Mouse (Mus musculus): ENCODE results near the gene Cdca5. TPM values are rescaled to one million over a fixed set of nuclear protein-coding genes. Genes with fewer than 3 reads are reported as not detected.

Gene Cdca5
- total RNA-seq, 1 experiment from 2014 or later, result 0.76 TPM

DNA sequence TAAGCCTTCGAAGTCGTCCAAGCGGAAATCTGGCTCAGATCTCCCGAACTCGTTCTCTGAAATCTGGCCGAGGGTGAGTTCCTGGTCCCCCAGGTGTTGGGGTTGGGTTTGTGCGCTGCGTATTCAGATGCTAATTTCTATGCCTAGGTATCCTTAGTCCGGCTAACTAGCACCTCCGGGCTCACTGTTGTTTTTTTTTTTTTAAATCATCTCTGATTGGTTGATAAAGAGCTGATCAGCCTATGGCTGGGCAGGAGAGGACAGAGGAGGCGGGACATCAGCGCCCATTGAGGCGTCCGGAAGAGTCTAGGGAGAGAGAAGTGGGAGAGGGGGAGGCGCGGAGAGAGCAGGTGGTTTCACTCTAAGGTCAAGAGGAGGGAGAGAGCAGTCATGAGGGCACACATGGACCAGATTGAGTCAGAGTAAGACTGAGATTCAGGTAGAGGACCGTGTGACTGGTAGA, 665 bp downstream of the Cdca5 start:
- ATAC-seq (replicated peaks; ENCODE audit: insufficient number of reproducible peaks, low FRiP score, low TSS enrichment, poor library complexity, severe bottlenecking), result peak; percentile 72

GRCm38 (mm10) chr19:6088841-6089240, 4.1 kb downstream of the Cdca5 start:
- ATAC-seq (replicated peaks; ENCODE audit: insufficient number of reproducible peaks, low FRiP score, low TSS enrichment, poor library complexity, severe bottlenecking), result no peak

DNA sequence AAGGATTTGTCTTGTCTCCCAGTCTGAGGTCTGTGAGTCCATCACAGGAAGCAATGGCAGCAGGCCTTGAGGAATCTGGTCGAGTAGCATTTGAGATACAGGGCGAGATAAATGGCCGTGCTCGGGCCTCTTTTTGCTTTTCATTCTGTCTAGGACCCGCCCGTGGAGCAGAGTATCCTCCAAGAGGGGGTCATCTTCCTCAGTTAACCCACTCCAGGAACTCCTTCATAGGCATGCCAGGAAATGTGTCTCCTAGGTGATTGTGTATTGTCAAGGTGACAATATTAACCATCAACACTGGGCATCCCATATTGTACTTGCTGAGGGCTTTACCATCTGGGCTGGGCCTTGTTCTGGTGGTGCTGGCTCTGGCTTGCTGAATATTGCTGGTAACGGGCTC, 9.3 kb downstream of the Cdca5 start, which contains the start of gene AC131692.1:
Gene AC131692.1 (plus strand): TSS at position 301 of the 400 bp plus-strand sequence.
- no peak for ATAC-seq (replicated peaks; ENCODE audit: insufficient number of reproducible peaks, low FRiP score, low TSS enrichment, poor library complexity, severe bottlenecking)

- ATAC-seq (replicated peaks; ENCODE audit: insufficient number of reproducible peaks, low FRiP score, low TSS enrichment, poor library complexity, severe bottlenecking), result no peak
Observed at GRCm38 (mm10) chr19:6097847-6098246, 13.1 kb downstream of the Cdca5 start.

DNA sequence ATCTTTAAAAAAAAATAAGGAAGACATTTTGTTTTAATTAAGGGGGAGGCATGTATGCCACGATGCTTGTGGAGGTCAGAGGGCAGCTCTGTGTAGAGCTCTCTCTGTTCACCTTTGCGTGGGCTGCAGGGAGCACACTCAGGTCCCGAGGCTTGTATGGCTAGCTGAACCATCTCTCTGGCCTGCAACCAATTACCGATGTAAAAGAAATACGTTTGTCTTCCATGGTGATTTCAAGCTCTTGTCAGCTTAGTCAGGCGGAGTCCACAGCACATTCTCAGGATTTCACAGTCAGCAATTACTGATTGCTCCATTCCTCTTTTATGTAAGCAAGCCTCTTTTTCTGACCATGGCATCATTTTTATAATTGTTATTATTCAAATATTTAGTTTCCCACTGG, 16.4 kb downstream of the Cdca5 start:
- no peak for ATAC-seq (replicated peaks; ENCODE audit: insufficient number of reproducible peaks, low FRiP score, low TSS enrichment, poor library complexity, severe bottlenecking)

DNA sequence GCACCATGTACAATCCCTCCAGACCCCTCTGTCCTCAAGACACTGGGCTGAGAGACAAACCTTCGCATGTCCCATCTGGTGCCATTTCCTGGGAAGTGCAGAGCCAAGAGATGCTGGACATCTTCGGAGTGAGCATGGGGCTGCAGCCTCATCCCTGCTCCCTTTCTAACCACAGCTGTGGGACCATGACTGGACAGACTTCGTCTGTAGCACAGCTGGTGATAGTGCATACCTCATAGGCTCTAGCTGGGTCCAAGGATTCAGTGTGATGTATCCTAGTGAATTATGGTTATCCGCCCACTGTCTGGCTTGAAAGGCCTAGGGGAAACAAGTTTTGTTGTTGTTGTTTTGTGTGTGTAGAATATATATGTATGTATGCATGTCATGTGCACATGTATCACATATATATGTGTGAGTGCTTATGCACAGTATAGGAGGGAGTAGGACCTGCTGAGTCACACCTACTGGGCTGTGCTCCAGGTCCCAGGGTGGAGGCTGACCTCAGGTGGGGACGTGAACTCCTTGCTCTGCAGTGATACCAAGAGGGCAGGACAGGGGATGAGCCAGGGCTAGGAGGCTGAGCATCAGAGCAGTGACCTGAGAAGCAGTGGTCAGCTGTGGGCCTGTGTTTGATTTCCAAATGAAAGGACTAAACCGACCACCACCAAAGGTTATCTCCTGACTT, 17.5 kb downstream of the Cdca5 start:
- no peak for ATAC-seq (replicated peaks; ENCODE audit: insufficient number of reproducible peaks, low FRiP score, low TSS enrichment, poor library complexity, severe bottlenecking)

DNA sequence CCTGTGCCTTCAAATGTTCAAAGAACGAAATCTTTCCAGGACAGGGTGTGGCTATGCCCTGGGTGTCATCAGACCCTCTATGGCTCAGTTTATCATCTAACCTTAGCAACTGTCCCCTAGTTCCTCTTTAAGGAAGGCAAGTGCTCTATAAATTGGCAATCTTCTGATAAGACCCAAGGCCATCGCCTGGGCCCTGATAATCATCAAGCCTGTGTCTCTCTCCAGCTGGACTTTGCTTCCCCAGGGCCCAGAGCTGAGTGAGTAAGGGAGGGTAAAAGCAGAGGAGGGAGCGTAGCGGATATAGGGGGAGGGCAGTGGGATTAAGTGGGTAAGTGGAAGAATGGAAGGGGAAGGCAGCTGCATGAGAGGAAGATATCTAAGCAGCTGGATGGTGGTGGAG, 19.7 kb downstream of the Cdca5 start:
- no peak for ATAC-seq (replicated peaks; ENCODE audit: insufficient number of reproducible peaks, low FRiP score, low TSS enrichment, poor library complexity, severe bottlenecking)

DNA sequence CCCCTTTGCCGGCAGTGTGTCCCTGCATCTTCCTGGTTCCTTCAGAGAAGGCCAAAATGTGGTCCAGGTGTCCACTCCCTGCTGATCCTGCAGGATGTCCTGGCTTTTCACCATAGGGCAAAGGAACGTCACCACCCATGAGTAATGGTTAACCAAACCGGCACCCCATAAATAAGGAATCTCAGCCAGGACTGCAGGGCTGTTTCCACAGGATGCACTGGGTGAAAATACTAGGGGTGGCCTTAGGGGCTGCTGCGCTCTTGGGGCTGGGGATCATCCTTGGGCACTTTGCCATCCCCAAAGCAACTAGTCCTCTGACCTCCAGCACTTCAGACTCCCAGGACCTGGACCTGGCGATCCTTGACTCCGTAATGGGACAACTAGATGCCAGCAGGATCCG, 20.8 kb downstream of the Cdca5 start, which contains the start of gene Naaladl1:
Gene Naaladl1 (plus strand): TSS at position 197 of the 400 bp plus-strand sequence.
- no peak for ATAC-seq (replicated peaks; ENCODE audit: insufficient number of reproducible peaks, low FRiP score, low TSS enrichment, poor library complexity, severe bottlenecking)

GRCm38 (mm10) chr19:6113116-6113515, 28.3 kb downstream of the Cdca5 start:
- ATAC-seq (replicated peaks; ENCODE audit: insufficient number of reproducible peaks, low FRiP score, low TSS enrichment, poor library complexity, severe bottlenecking), result no peak

GRCm38 (mm10) chr19:6116113-6116850, 31.5 kb downstream of the Cdca5 start:
- no peak for ATAC-seq (replicated peaks; ENCODE audit: insufficient number of reproducible peaks, low FRiP score, low TSS enrichment, poor library complexity, severe bottlenecking)

DNA sequence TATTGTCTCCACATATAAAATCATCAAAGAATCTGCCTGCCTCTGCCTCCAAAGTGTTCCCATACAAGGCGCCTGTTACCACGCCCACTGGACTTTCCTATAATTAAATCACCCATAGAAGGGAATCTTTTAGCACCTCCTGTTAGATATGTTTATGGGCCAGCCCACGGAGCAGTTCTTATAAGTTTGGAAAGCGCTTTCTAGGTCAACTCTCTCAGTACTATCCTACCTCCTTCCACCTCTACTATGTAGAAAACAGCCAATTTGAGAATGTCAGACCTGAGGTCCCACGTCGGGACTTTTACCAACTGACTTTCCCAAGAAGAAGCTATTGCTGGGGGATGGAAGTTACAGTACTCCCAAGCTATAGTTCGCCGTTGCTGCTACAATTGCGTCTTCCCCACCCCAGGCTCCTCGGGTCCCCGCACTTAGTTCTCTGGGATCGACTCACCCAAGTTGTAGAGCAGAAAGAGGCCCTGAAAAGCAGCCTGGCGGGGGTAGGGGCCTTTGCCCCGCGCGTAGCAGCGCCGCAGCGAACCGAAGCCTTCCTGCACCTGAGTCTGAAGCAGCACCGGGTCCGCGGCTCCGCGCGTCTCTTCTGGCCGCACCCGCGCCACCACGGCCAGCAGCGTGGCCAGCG, 32.7 kb downstream of the Cdca5 start:
- no peak for ATAC-seq (replicated peaks; ENCODE audit: insufficient number of reproducible peaks, low FRiP score, low TSS enrichment, poor library complexity, severe bottlenecking)

- ATAC-seq (replicated peaks; ENCODE audit: insufficient number of reproducible peaks, low FRiP score, low TSS enrichment, poor library complexity, severe bottlenecking), result peak; percentile 91
Observed at GRCm38 (mm10) chr19:6117986-6118676, 33.3 kb downstream of the Cdca5 start, which contains the start of gene Sac3d1. TSS of gene Sac3d1 (minus strand) at chr19:6118650.

DNA sequence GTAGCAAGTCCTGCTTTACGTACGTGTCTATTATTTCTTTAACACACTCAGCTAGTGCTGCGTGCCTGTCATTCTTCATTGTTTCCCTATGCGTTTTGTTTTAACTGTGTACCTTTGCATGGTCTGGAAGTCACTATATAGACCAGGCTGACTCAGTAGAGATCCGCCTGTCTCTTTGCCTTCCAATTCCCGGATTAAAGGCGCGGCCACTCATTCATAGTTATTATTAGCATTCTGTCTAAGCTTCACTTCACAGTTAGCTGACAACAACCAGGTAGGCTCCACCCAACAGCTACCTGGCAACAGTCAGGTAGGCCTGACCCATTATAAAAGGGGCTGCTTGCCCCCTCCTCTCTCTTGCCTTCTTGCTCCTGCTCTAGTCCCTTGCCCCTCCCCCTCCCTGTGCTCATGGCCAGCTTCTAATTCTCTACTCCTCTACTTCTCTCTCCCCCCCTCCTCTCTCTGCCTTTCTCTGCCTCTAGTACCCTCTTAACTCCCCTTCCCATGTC, 33.9 kb downstream of the Cdca5 start:
- ATAC-seq (replicated peaks; ENCODE audit: insufficient number of reproducible peaks, low FRiP score, low TSS enrichment, poor library complexity, severe bottlenecking), result no peak

DNA sequence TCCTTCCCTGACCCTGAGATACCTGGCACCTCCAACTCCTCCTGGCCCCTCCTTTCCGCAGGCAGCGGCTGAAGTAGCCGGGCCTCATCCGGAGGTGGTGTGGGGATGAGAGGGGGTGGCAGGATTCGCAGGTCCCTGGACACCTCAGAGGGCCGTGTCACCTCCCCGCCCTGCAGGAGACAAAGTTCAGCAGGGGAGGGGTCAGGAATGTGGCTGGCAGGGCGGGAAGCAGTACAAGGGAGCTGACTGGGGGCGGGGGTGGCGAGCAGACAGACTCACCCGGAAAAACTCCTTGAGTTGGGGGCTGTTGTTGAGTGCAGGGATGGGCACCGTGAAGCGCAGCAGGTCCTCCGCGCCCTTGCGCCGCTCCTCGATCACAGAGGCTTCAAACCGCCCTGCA, 37.0 kb downstream of the Cdca5 start:
- no peak for ATAC-seq (replicated peaks; ENCODE audit: insufficient number of reproducible peaks, low FRiP score, low TSS enrichment, poor library complexity, severe bottlenecking)

- no peak for ATAC-seq (replicated peaks; ENCODE audit: insufficient number of reproducible peaks, low FRiP score, low TSS enrichment, poor library complexity, severe bottlenecking)
Observed at GRCm38 (mm10) chr19:6123330-6123729, 38.5 kb downstream of the Cdca5 start.

- ATAC-seq (replicated peaks; ENCODE audit: insufficient number of reproducible peaks, low FRiP score, low TSS enrichment, poor library complexity, severe bottlenecking), result no peak
Observed at GRCm38 (mm10) chr19:6124898-6125297, 40.1 kb downstream of the Cdca5 start.

DNA sequence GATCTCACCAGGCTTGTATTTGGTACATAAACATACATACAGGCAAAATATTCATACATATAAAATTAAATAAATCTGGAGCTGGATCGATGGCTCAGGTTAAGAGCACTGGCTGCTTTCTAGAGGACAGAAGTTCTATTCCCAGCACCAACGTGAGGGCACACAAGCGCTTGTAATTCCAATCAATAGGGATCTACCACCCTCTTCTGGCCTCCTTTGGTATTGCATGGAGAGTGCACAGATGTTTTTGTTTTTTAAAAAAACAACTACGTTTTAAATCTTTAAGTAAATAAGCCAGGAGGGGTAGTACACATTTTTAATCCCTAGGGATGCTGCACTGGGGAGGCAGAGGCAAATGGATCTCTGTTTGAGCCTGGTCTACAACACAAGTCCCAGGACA, 41.5 kb downstream of the Cdca5 start:
- peak; percentile 44; the same call in 1 of the 2 replicates for ATAC-seq (replicated peaks; ENCODE audit: insufficient number of reproducible peaks, low FRiP score, low TSS enrichment, poor library complexity, severe bottlenecking)

DNA sequence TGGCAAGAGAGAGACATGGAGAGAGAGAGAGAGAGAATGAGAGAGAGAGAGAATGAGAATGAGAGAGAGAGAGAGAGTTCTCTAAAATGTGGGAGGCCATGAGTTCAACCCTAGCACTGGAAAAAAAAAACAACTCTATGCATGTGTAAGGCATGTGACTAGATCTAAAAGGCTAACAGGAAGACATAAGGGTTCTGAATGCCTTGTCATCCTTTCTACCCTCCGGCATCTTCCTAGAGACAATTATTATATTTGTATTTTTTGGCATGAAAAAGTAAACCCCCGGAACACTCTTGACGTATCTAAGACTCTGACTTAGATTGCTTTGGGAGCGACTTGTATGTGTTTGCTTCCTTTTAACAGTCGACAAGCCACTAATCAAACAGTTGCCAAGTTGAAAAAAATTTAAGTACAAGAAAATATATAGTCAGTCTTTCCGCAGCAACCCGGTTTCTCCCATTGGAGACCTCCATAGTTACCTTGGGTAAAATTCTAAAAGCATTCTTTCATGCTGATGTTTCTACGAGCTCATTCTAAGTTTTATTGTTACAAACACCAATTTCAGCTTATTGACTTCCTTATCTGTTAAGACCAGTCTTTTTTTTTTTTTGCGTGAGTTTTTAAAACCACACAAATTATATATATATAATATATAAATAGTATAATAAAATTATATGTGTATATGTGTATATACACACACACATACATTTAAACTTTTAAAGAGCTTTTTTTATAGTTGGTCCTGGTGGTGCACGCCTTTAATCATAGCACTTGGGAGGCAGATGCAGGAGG, 42.2 kb downstream of the Cdca5 start:
- ATAC-seq (replicated peaks; ENCODE audit: insufficient number of reproducible peaks, low FRiP score, low TSS enrichment, poor library complexity, severe bottlenecking), result no peak

Measured in monocyte, adult 5-6 weeks (primary cell).